Mouse (Mus musculus) ES-Bruce4 (cell line): ENCODE data around the gene Slc25a38. TPM values are rescaled to one million over a fixed set of nuclear protein-coding genes. Genes with fewer than 3 reads are reported as not detected.

Experiments used
- H3K27ac ChIP-seq: 2 replicates; pipeline ENCODE4 v1.5.1; 2012; ENCODE audit warnings: low read length, inconsistent platforms; ENCODE audit not compliant: insufficient read depth
- H3K27me3 ChIP-seq: 2 replicates; pipeline ENCODE4 v1.6.1; 2012; ENCODE audit warnings: mild to moderate bottlenecking, low read length, inconsistent platforms; ENCODE audit not compliant: control insufficient read depth, poor library complexity, insufficient read depth, severe bottlenecking
- H3K36me3 ChIP-seq: 2 replicates; pipeline ENCODE4 v1.6.1; 2012; ENCODE audit warnings: inconsistent platforms, mild to moderate bottlenecking, low read length, moderate library complexity; ENCODE audit not compliant: control insufficient read depth, poor library complexity, insufficient read depth, severe bottlenecking
- H3K4me1 ChIP-seq: one replicate; pipeline ENCODE4 v1.8.1; 2011; ENCODE audit warnings: low read length; ENCODE audit not compliant: control insufficient read depth, insufficient read depth
- H3K4me3 ChIP-seq: 2 replicates; pipeline ENCODE4 v1.5.1; 2011; ENCODE audit warnings: low read depth, mild to moderate bottlenecking, low read length
- H3K9ac ChIP-seq: 2 replicates; pipeline ENCODE4 v1.6.1; 2012; ENCODE audit warnings: low read depth, mild to moderate bottlenecking, inconsistent platforms; ENCODE audit not compliant: poor library complexity, severe bottlenecking
- H3K9me3 ChIP-seq: replicated peaks from 2 replicates; pipeline ENCODE4 v1.6.1; 2012; ENCODE audit warnings: mild to moderate bottlenecking, low read length, inconsistent platforms; ENCODE audit not compliant: control insufficient read depth, poor library complexity, insufficient read depth, severe bottlenecking
- CTCF ChIP-seq: IDR thresholded peaks from one replicate; pipeline ENCODE4 v1.8.1; 2011; ENCODE audit warnings: low read depth, low read length
- EP300 ChIP-seq: IDR thresholded peaks from 2 replicates; pipeline ENCODE4 v1.6.1; 2011; ENCODE audit warnings: low read depth, low read length; ENCODE audit not compliant: insufficient read depth
- POLR2A ChIP-seq: IDR thresholded peaks from one replicate; pipeline ENCODE4 v1.8.1; 2011; ENCODE audit warnings: low read length; ENCODE audit not compliant: insufficient read depth
- polyA plus RNA-seq: library from polyadenylated mRNA; stranded (reverse); fragments of >200 nt; gene quantifications from 2 replicates; pipeline ENCODE4 v1.2.4, GENCODE M21; 2011; ENCODE audit warnings: low read depth; ENCODE audit not compliant: missing spikeins, insufficient read depth, insufficient read length

Slc25a38 gene
- polyA plus RNA-seq, 1 experiment, result 15.7 TPM

- Histone ChIP-seq H3K9me3 (no peaks in the 10 kb centered on the region), H3K27me3 (no peaks in the 10 kb centered on the region), H3K36me3 (peaks cover 51% of the 10 kb centered on the region), H3K27ac (peak overlapping the region; percentile 23; the same call in 1 of the 2 replicates), H3K4me3 (no peak overlapping the region), H3K9ac (no peak overlapping the region), H3K4me1 (no peaks in the 10 kb centered on the region)
- TF ChIP-seq CTCF (no peak), POLR2A (no peak), EP300 (no peak)
Observed at GRCm38 (mm10) chr9:120131784-120132288, 21.7 kb downstream of the Slc25a38 start.

- no peak overlapping the region for H3K9ac ChIP-seq
- H3K4me3 ChIP-seq, result no peak overlapping the region
- peak overlapping the region; percentile 35 for H3K27ac ChIP-seq
- no peaks in the 10 kb centered on the region for H3K9me3 ChIP-seq
- TF ChIP-seq POLR2A, result no peak
- TF ChIP-seq CTCF, result no peak
- TF ChIP-seq EP300, result no peak
- no peaks in the 10 kb centered on the region for H3K27me3 ChIP-seq
- H3K4me1 ChIP-seq, result no peaks in the 10 kb centered on the region
- H3K36me3 ChIP-seq, result peaks cover 48% of the 10 kb centered on the region
Observed at GRCm38 (mm10) chr9:120132980-120133754, 23.0 kb downstream of the Slc25a38 start.

GRCm38 (mm10) chr9:120133755-120134475 lies 23.7 kb downstream of the Slc25a38 start:
- Histone ChIP-seq H3K4me3 (no peak overlapping the region), H3K4me1 (no peaks in the 10 kb centered on the region), H3K36me3 (peaks cover 41% of the 10 kb centered on the region), H3K27me3 (no peaks in the 10 kb centered on the region), H3K9me3 (no peaks in the 10 kb centered on the region), H3K9ac (no peak overlapping the region), H3K27ac (peak overlapping the region; percentile 35; the same call in 1 of the 2 replicates)
- TF ChIP-seq POLR2A, result no peak
- TF ChIP-seq EP300, result no peak
- no peak for TF ChIP-seq CTCF

GRCm38 (mm10) chr9:120134529-120135160 lies 24.5 kb downstream of the Slc25a38 start:
- Histone ChIP-seq H3K27me3 (no peaks in the 10 kb centered on the region), H3K4me1 (no peaks in the 10 kb centered on the region), H3K36me3 (peaks cover 33% of the 10 kb centered on the region), H3K4me3 (no peak overlapping the region), H3K27ac (no peak overlapping the region), H3K9ac (no peak overlapping the region), H3K9me3 (no peaks in the 10 kb centered on the region)
- TF ChIP-seq EP300, result no peak
- no peak for TF ChIP-seq POLR2A
- no peak for TF ChIP-seq CTCF

- H3K36me3 ChIP-seq, result peaks cover 26% of the 10 kb centered on the region
- no peaks in the 10 kb centered on the region for H3K4me1 ChIP-seq
- no peak overlapping the region for H3K4me3 ChIP-seq
- no peak overlapping the region for H3K27ac ChIP-seq
- H3K9me3 ChIP-seq, result no peaks in the 10 kb centered on the region
- no peaks in the 10 kb centered on the region for H3K27me3 ChIP-seq
- H3K9ac ChIP-seq, result no peak overlapping the region
- no peak for TF ChIP-seq POLR2A
- TF ChIP-seq EP300, result no peak
- no peak for TF ChIP-seq CTCF
Observed at GRCm38 (mm10) chr9:120135454-120135853, 25.3 kb downstream of the Slc25a38 start.
